Mouse (Mus musculus) small intestine, adult 2 months (tissue): ENCODE measurements at regions not wholly inside any gene's neighbourhood (a gene's known extent, or its start where the extent isn't known, plus 50 kb on each side); places are given as distances from the start of the nearest gene placed in this dataset.

Source experiments
- CTCF ChIP-seq: fragments of 200-500 bp; IDR thresholded peaks from 2 replicates; pipeline ENCODE4 v1.5.1; 2012; ENCODE audit warnings: low read depth, mild to moderate bottlenecking, control low read depth, inconsistent platforms, low read length, moderate library complexity, mixed read lengths; ENCODE audit not compliant: insufficient replicate concordance, insufficient read length; ENCODE audit errors: extremely low read depth
- POLR2A ChIP-seq: fragments of 200-500 bp; IDR thresholded peaks from 2 replicates; pipeline ENCODE4 v1.6.1; 2012; ENCODE audit warnings: low read depth, mild to moderate bottlenecking, control low read depth, inconsistent platforms, low read length, moderate library complexity

GRCm38 (mm10) chr2:124955843-124956242 is 112.1 kb upstream of the Slc24a5 start:
- TF ChIP-seq POLR2A (no peak), CTCF (no peak)
